ENCODE assay signal across 25 mouse cellular contexts in genomic region chr3:130716555-130716954, GRCm38 (mm10).
"Had no signal": no experiment of that assay in that cellular context is flagged by ENCODE, and none has a peak within 500 bp of the region (broad histone marks: within the 10 kb centered on the region; RNA-seq: fewer than 3 reads in every experiment).

No protein-coding gene starts in this region.

- ATAC-seq: hindbrain, embryonic 16.5 days; inflammation-experienced regulatory T-cells, adult 6 months; intestine, embryonic 15.5 days; intestine, postnatal 0 days; liver, embryonic 12.5 days had no signal

- H3K27me3 ChIP-seq: heart, embryonic 12.5 days; hindbrain, embryonic 12.5 days; intestine, embryonic 15.5 days; kidney, embryonic 15.5 days; limb, embryonic 15.5 days had no signal

- H3K4me2 ChIP-seq: heart, embryonic 12.5 days; hindbrain, embryonic 12.5 days; hindbrain, embryonic 14.5 days; intestine, embryonic 15.5 days; kidney, embryonic 15.5 days; limb, embryonic 15.5 days; liver, embryonic 12.5 days had no signal

- H3K27ac ChIP-seq: gastrocnemius, adult 2 months; heart, embryonic 10.5 days; hindbrain, embryonic 10.5 days; hindbrain, embryonic 12.5 days; hindbrain, embryonic 14.5 days; intestine, embryonic 15.5 days; kidney, embryonic 15.5 days; kidney, postnatal 0 days; left cerebral cortex, adult 2 months; liver, embryonic 12.5 days; liver, embryonic 14.5 days had no signal

- H3K9me3 ChIP-seq: heart, embryonic 10.5 days; heart, embryonic 12.5 days; hindbrain, embryonic 10.5 days; hindbrain, embryonic 12.5 days; intestine, embryonic 15.5 days; kidney, embryonic 15.5 days; limb, embryonic 15.5 days; liver, embryonic 12.5 days had no signal

- H3K4me1 ChIP-seq: heart, embryonic 10.5 days; heart, embryonic 12.5 days; intestine, embryonic 15.5 days had no signal

- DNase-seq: gastrocnemius, adult 2 months; gastrocnemius, postnatal 10 days; gastrocnemius, postnatal 25 days; heart, adult 18-20 months; heart, postnatal 10 days; heart, postnatal 4 days; kidney, adult 18-20 months; kidney, adult 8-10 months; kidney, postnatal 14 days; kidney, postnatal 36 days had no signal

- H3K9ac ChIP-seq: heart, embryonic 12.5 days; hindbrain, embryonic 12.5 days; hindbrain, embryonic 14.5 days; intestine, embryonic 15.5 days; kidney, embryonic 15.5 days; limb, embryonic 15.5 days; liver, embryonic 12.5 days; liver, embryonic 14.5 days had no signal

- H3K4me3 ChIP-seq: gastrocnemius, adult 2 months; heart, embryonic 10.5 days; heart, embryonic 12.5 days; hindbrain, embryonic 10.5 days; hindbrain, embryonic 12.5 days; intestine, embryonic 15.5 days; kidney, embryonic 15.5 days; left cerebral cortex, adult 2 months; limb, embryonic 15.5 days; liver, embryonic 12.5 days had no signal

- H3K36me3 ChIP-seq: heart, embryonic 10.5 days; heart, embryonic 12.5 days; hindbrain, embryonic 10.5 days; hindbrain, embryonic 12.5 days; intestine, embryonic 15.5 days; kidney, embryonic 15.5 days; limb, embryonic 15.5 days; liver, embryonic 12.5 days had no signal
